Mouse (Mus musculus): ENCODE measurements around the gene Atrnl1. TPM values are rescaled to one million over a fixed set of nuclear protein-coding genes. Genes with fewer than 3 reads are reported as not detected.

Atrnl1 gene
- polyA plus RNA-seq, 1 experiment: 4.2 TPM

DNA sequence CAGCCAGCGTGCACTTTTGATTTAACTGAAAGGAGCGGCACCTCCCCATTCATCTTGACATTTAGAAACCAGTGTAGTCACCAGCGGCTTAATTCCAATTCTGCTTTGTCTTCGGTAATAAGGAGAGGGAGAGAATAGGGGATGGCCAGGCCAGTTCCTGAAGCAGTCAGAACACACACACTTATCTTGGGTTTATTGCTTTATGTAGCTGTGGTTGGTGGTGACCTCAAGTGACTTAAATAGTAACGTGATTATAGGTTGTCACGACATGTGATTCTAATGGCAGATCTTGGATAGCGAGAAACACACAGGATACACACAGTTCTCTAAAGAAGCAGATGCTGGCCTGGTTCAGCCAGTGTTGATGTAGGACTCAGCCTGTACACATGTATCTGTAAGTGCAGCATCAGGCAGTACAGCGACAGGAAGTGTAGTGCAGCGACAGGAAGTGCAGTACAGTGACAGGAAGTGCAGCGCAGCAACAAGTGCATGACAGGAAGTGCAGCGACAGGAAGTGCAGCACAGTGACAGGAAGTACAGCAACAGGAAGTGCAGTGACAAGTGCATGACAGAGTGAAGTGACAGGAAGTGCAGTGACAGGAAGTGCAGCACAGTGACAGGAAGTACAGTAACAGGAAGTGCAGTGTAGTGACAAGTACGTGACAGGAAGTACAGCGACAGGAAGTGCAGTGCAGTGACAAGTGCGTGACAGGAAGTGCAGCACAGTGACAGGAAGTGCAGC is 37.5 kb downstream of the Atrnl1 start:
- TF ChIP-seq POLR2A (IDR thresholded peaks at IDR 0.05; ENCODE audit: borderline replicate concordance, control insufficient read depth, low read depth, low read length) (no peak), CTCF (IDR thresholded peaks at IDR 0.05; ENCODE audit: control insufficient read depth, insufficient read depth, low read length) (no peak)
- Histone ChIP-seq H3K27ac (ENCODE audit: control insufficient read depth, insufficient read depth, low read depth, low read length, poor library complexity) (peak overlapping the region; percentile 4; the same call in 1 of the 2 replicates), H3K4me3 (replicated peaks; ENCODE audit: control insufficient read depth, low read depth, low read length) (no peak overlapping the region), H3K4me1 (ENCODE audit: control insufficient read depth, insufficient read depth, low read length) (no peaks in the 10 kb centered on the region)
- WGBS: 81% methylated on average over 14 of the region's 14 CpGs

DNA sequence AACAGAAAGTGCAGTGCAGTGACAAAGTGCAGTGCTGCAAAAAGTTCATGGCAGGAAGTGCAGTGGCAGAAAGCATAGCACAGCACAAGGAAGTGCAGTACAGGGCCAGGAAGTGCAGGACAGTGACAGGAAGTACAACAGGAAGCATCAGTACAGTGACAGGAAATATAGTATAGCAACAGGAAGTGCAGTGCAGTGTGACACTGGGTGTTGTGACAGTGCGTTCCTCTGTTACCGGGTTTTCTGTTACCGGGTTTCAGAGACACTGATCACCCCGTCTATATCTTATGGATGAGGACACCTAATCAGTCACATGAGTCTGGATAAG is 38.1 kb downstream of the Atrnl1 start:
- Histone ChIP-seq H3K4me1 (ENCODE audit: control insufficient read depth, insufficient read depth, low read length) (no peaks in the 10 kb centered on the region), H3K4me3 (replicated peaks; ENCODE audit: control insufficient read depth, low read depth, low read length) (no peak overlapping the region), H3K27ac (ENCODE audit: control insufficient read depth, insufficient read depth, low read depth, low read length, poor library complexity) (peak overlapping the region; percentile 4; the same call in 1 of the 2 replicates)
- TF ChIP-seq POLR2A (IDR thresholded peaks at IDR 0.05; ENCODE audit: borderline replicate concordance, control insufficient read depth, low read depth, low read length) (no peak), CTCF (IDR thresholded peaks at IDR 0.05; ENCODE audit: control insufficient read depth, insufficient read depth, low read length) (no peak)
- WGBS: 86% methylated on average over 4 of the region's 4 CpGs

DNA sequence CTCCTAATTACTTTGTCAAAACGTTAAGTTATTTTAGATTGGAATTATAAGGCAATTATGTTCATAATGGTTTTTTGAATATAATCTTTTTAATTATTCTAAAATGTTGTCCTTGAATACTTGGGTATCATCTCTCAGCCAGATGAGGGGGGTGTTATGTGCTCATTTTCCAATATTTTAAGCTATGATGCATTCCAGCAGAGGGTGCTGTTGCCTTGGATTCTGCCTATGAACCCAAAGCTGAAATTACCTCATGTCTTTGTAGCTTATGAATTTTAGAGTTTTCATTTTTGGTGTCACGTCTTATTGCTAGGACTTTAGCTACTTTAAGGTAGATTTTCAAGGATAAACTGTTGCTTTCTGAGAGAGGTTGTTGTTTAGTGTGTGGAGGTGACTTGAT is 44.2 kb downstream of the Atrnl1 start:
- WGBS: 57% methylated on average over 2 of the region's 2 CpGs
- Histone ChIP-seq H3K4me3 (replicated peaks; ENCODE audit: control insufficient read depth, low read depth, low read length) (no peak overlapping the region), H3K4me1 (ENCODE audit: control insufficient read depth, insufficient read depth, low read length) (no peaks in the 10 kb centered on the region; the same call in 1 of the 2 replicates), H3K27ac (ENCODE audit: control insufficient read depth, insufficient read depth, low read depth, low read length, poor library complexity) (no peak overlapping the region)
- TF ChIP-seq CTCF (IDR thresholded peaks at IDR 0.05; ENCODE audit: control insufficient read depth, insufficient read depth, low read length): no peak
- TF ChIP-seq POLR2A (IDR thresholded peaks at IDR 0.05; ENCODE audit: borderline replicate concordance, control insufficient read depth, low read depth, low read length): no peak

DNA sequence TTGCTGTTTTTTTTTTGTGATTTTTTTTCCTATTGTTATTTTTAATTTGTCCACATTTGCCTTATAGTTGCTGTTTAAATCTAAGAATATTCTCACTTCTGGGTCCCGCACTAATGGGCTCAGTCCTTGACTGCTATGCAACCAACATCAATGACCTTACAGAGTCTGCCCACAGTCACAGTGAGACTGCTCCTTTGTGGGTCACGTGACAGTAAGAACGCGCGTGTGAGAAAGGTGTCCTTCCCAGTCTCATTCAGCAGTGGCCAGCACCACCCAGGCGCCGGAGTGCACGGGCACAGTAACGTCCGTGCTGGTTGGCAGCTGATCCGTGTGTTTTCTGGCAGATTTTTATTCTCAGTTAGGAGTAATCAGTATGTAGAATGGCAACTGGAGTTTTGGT is 44.7 kb downstream of the Atrnl1 start:
- WGBS: 86% methylated on average over 11 of the region's 11 CpGs
- TF ChIP-seq CTCF (IDR thresholded peaks at IDR 0.05; ENCODE audit: control insufficient read depth, insufficient read depth, low read length): no peak
- TF ChIP-seq POLR2A (IDR thresholded peaks at IDR 0.05; ENCODE audit: borderline replicate concordance, control insufficient read depth, low read depth, low read length): no peak
- H3K4me3 ChIP-seq (replicated peaks; ENCODE audit: control insufficient read depth, low read depth, low read length): no peak overlapping the region
- H3K27ac ChIP-seq (ENCODE audit: control insufficient read depth, insufficient read depth, low read depth, low read length, poor library complexity): no peak overlapping the region
- no peaks in the 10 kb centered on the region; the same call in 1 of the 2 replicates for H3K4me1 ChIP-seq (ENCODE audit: control insufficient read depth, insufficient read depth, low read length)

DNA sequence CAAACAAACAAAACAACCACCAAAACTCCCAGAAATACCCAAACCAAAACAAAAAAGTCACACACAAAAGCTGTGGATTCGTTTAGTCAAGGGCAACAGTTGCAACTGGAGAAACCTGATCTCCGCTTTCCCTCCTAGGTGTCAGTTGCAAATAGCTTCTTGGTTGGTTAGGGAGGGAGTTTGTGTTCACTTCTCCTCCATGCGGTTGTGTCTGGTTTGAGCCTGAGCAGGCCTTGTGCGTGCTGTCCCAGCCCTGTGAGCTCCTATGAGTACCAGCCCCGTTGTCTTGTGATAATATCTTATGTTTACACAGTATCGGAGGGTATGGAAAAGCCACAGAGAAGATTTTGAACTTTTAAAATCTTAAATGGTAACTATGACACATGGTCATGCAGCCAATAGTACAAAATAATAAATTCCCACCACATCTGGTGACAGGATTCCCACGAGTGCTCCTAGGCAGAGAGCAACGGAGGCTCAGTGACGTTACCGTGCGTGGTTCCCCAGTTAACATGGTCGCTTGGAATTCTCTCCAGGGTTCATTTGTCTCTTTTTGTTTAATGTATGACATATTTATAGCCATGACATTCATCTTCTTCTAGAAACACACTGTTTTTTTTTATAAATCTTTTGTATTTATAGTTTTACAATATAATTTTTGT is 46.7 kb downstream of the Atrnl1 start:
- WGBS: 80% methylated on average over 12 of the region's 12 CpGs
- TF ChIP-seq CTCF (IDR thresholded peaks at IDR 0.05; ENCODE audit: control insufficient read depth, insufficient read depth, low read length) (no peak), POLR2A (IDR thresholded peaks at IDR 0.05; ENCODE audit: borderline replicate concordance, control insufficient read depth, low read depth, low read length) (no peak)
- Histone ChIP-seq H3K4me1 (ENCODE audit: control insufficient read depth, insufficient read depth, low read length) (no peaks in the 10 kb centered on the region; the same call in 1 of the 2 replicates), H3K27ac (ENCODE audit: control insufficient read depth, insufficient read depth, low read depth, low read length, poor library complexity) (no peak overlapping the region), H3K4me3 (replicated peaks; ENCODE audit: control insufficient read depth, low read depth, low read length) (no peak overlapping the region)

DNA sequence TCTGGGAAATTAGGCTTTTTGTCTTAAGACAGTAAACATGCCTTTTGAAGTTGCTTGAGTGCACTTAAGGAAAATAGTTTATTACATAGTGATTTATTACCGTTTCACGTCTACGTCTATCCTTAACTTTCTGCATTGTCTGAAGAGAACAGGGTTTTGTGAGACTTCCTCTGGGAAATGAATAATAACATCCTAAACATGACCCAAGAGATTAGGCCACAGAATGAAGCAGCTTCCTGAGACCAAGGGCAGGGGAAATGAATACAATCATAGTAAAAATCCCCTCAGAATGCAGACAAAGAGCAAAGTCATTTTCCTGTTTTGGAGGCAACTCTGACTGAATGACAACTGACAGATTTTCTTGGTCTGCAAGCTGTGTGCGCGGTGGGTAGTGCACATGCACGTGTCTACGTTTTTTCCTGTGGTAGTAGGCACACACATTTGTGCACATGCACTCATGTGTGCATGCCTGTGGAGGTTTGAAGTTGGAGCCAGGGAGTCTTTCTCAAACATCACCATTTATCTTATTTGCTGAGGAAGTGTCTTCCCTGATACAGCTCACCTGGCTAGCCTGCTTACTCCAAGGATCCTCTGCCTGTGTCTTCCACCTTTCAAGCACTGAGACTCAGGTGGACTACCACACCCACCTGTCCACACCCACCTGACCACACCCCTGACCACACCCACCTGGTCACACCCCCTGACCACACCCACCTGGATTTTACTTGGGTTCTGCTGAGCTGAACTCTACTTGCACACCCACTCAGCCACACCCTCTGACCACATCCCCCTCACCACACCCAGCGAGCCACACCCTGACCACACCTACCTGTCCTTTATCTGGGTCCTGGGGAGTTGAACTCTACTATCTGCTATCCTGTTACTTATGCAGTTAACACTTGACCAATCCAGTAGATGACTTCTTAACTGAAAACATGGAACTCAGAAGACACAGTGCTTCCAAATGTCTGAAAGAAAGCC is 47.6 kb downstream of the Atrnl1 start:
- Histone ChIP-seq H3K4me1 (ENCODE audit: control insufficient read depth, insufficient read depth, low read length) (no peaks in the 10 kb centered on the region; the same call in 1 of the 2 replicates), H3K4me3 (replicated peaks; ENCODE audit: control insufficient read depth, low read depth, low read length) (no peak overlapping the region), H3K27ac (ENCODE audit: control insufficient read depth, insufficient read depth, low read depth, low read length, poor library complexity) (no peak overlapping the region)
- WGBS: 39% methylated on average over 8 of the region's 8 CpGs
- no peak for TF ChIP-seq CTCF (IDR thresholded peaks at IDR 0.05; ENCODE audit: control insufficient read depth, insufficient read depth, low read length)
- TF ChIP-seq POLR2A (IDR thresholded peaks at IDR 0.05; ENCODE audit: borderline replicate concordance, control insufficient read depth, low read depth, low read length): no peak

DNA sequence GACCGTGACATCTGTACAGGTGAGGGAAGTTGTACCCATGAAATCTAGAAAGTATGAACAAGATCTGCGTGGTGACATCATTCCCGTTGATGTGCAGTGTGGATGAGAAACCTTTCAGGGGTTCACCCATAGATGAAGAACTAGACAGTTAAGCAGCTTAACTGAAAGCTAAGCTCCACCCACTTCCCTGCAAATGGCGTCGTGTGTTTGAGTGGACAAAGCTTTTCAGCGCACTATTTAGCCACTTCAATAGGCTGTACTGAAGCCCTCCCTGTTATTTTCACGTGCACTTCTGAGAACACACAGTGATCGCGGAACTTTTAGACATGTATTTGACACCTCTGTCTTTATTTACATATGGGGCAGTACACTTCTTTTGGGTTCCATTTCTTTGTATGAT is 56.2 kb downstream of the Atrnl1 start:
- no peak for TF ChIP-seq POLR2A (IDR thresholded peaks at IDR 0.05; ENCODE audit: borderline replicate concordance, control insufficient read depth, low read depth, low read length)
- TF ChIP-seq CTCF (IDR thresholded peaks at IDR 0.05; ENCODE audit: control insufficient read depth, insufficient read depth, low read length): no peak
- WGBS: 93% methylated on average over 9 of the region's 9 CpGs
- Histone ChIP-seq H3K4me3 (replicated peaks; ENCODE audit: control insufficient read depth, low read depth, low read length) (no peak overlapping the region), H3K27ac (ENCODE audit: control insufficient read depth, insufficient read depth, low read depth, low read length, poor library complexity) (no peak overlapping the region), H3K4me1 (ENCODE audit: control insufficient read depth, insufficient read depth, low read length) (no peaks in the 10 kb centered on the region)

DNA sequence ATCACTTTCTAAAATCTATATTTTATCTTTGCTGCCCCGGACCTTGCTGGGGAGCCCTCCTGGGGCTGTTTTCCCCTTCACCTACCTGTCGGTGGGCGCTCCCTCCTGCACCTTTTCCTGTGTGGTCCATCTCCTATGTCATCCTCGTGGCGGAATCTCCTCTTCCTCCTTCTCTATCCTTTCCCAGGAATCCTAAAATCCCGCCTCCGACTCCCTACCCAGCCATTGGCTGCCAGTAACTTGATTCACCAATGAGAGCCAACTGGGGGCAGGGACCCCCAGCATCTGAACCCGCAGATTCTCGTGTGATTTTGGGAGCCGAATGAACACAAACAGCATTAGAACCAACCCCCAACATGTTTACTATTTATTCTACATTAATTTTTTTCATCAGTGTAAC is 57.1 kb downstream of the Atrnl1 start:
- 85% methylated on average over 10 of the region's 10 CpGs for WGBS
- TF ChIP-seq CTCF (IDR thresholded peaks at IDR 0.05; ENCODE audit: control insufficient read depth, insufficient read depth, low read length): no peak
- TF ChIP-seq POLR2A (IDR thresholded peaks at IDR 0.05; ENCODE audit: borderline replicate concordance, control insufficient read depth, low read depth, low read length): no peak
- no peaks in the 10 kb centered on the region for H3K4me1 ChIP-seq (ENCODE audit: control insufficient read depth, insufficient read depth, low read length)
- H3K4me3 ChIP-seq (replicated peaks; ENCODE audit: control insufficient read depth, low read depth, low read length): no peak overlapping the region
- H3K27ac ChIP-seq (ENCODE audit: control insufficient read depth, insufficient read depth, low read depth, low read length, poor library complexity): no peak overlapping the region

Measured in bone marrow, adult 2 months (tissue).